Mouse (Mus musculus): ENCODE measurements around the gene Arf6. TPM values are rescaled to one million over a fixed set of nuclear protein-coding genes. Genes with fewer than 3 reads are reported as not detected.
"Not testable (repeated sequence)": the region's sequence is repeated elsewhere in the genome, so short reads cannot be mapped to it uniquely, and the experiment has no call there.

Arf6 gene
- 45.6 and 50.3 TPM in 2 replicates for polyA plus RNA-seq (2016; fragmentation: Nextera tagmentation; extraction: Ambion mirVana)

DNA sequence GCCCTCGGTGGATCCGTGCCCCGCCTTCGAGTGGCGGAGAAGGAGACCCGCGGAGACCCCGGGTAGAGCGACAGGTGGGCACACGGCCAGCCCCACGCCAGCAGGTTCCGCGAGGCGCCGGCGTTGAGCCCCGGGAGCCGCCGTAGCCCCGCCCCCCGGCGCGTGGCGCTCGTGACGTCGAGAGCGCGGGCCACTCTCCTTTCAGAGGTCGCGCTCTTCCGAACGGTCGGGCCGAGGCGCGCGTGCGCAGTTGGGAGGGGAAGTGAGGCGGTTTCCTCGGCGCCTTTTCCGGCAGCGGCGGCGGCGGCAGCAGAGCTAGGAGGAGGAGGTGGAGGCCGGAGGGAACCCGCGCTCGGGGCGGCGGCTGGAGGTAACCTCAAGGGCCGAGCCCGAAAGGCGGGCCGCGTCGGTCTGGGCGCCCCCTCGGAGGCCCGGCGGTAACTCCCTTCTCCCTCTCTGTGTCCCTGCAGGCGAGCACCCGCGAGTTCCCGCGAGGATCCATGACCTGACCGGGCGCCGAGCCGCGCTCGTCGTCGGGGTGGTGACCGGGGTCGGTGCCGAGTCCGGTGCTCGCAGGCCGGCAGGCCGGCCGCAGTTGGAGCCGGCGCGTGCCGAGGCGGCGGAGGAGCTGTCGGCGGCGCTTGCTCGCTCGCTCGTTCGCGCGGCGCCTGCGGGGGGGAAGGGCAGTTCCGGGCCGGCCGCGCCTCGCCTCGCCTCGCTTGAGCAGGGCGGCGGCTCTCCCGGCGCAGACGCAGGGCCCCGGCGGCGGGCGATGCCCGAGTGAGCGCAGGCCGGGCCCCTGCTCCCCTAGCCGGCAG, at the start of gene Arf6, which contains the start of gene Gm9887:
Arf6 (plus strand) TSS at position 297 of the 818 bp plus-strand sequence.
Gm9887 (minus strand) TSS at position 605 of the 818 bp plus-strand sequence.
- H3K36me3 ChIP-seq: peaks cover 33% of the 10 kb centered on the region
- peaks cover 17% of the 10 kb centered on the region for H3K4me1 ChIP-seq
- peak within 1 kb of the TSS; percentile 100 for H3K4me3 ChIP-seq
- peak within 1 kb of the TSS; percentile 97 for H3K27ac ChIP-seq
- under 1% methylated on average over 116 of the region's 121 CpGs for WGBS
- peak; percentile 99 for DNase-seq (ENCODE audit: low spot score)
- H3K27me3 ChIP-seq (ENCODE audit: low read depth, poor library complexity, severe bottlenecking): no peaks in the 10 kb centered on the region
- no peaks in the 10 kb centered on the region for H3K9me3 ChIP-seq (replicated peaks)

DNA sequence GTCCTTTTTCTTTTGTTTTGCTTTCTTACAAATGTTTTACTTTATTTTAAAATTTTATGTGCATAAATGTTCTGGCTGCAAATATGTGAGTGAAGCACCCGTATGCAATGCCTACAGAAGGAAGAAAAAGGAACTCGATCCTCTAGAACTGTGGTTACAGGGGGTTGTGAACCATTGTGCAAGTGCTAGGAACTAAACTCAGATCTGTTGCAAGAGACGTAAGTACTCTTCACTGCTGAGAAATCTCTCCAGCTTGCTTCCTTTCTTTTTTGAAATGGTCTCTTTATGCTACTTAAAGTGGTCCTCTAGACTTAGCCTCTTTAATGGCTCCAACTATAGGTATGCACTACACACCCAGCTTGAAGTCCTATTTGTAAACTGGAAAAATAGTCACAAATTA, 40.8 kb upstream of the Arf6 start:
- Histone ChIP-seq H3K4me1 (no peaks in the 10 kb centered on the region), H3K27ac (no peak overlapping the region), H3K36me3 (peaks cover 97% of the 10 kb centered on the region), H3K27me3 (ENCODE audit: low read depth, poor library complexity, severe bottlenecking) (no peaks in the 10 kb centered on the region), H3K9me3 (replicated peaks) (no peaks in the 10 kb centered on the region), H3K4me3 (no peak overlapping the region)
- 96% methylated on average over 3 of the region's 3 CpGs for WGBS
- DNase-seq (ENCODE audit: low spot score): no peak

DNA sequence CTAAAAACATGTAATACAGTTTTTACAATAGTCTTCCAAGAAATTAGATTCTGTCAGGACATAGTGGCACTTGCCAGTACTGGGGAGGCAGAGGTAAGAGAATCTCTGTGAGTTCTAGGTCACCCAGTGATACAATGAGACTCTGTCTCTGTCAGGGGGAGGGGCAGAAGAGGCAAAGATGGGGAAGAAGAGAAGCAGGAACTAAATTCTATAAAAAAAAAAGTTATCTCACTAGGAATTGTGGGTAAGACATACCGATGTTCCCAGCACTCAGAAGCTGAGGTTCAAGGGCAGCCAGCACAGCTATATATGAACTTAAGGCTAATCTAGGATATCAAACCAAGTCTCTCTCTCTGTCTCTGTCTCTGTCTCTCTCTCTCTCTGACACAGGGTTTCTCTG, 39.8 kb upstream of the Arf6 start:
- Histone ChIP-seq H3K27me3 (ENCODE audit: low read depth, poor library complexity, severe bottlenecking) (no peaks in the 10 kb centered on the region), H3K36me3 (peaks cover 97% of the 10 kb centered on the region), H3K27ac (no peak overlapping the region), H3K4me1 (no peaks in the 10 kb centered on the region), H3K9me3 (replicated peaks) (no peaks in the 10 kb centered on the region), H3K4me3 (no peak overlapping the region)
- DNase-seq (ENCODE audit: low spot score): no peak
- 91% methylated on average over 1 of the region's 1 CpGs for WGBS

DNA sequence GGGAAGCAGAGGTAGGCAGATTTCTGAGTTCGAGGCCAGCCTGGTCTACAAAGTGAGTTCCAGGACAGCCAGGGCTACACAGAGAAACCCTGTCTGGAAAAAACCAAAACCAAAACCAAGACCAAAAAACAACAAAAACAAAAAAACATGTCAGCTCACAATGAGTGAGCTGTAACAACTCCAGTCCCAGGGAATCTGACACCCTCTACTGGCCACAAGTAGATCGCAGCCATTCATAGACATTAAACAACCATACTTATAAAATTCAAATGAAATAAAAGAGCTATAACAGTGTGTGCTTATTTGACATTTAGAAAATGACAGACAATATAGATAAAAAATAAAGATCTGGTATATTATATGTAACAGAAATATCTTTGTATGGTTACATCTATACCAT, 38.4 kb upstream of the Arf6 start:
- 81% methylated on average over 2 of the region's 2 CpGs for WGBS

DNA sequence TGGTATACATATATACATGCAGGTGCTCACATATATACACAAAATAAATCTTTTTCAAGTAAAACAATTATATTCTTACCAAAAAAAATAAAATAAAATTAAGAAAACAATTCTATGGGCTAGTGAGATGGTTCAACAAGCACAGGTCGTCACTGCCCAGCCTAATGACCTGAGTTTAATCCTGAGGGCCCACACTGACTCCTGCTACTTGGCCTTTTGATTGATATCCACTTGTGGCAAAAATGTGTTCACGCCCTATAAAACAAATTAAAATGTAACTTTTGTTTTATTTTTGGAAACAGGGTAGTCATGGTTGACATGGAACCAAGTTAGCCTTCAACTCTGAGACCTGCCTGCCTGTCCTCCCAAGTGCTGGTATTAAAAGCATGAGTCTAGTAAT, 22.0 kb upstream of the Arf6 start:
- Histone ChIP-seq H3K27ac (no peak overlapping the region), H3K4me1 (no peaks in the 10 kb centered on the region), H3K36me3 (peaks cover 92% of the 10 kb centered on the region), H3K4me3 (no peak overlapping the region), H3K9me3 (replicated peaks) (no peaks in the 10 kb centered on the region), H3K27me3 (ENCODE audit: low read depth, poor library complexity, severe bottlenecking) (no peaks in the 10 kb centered on the region)
- no peak for DNase-seq (ENCODE audit: low spot score)
- 92% methylated on average over 2 of the region's 2 CpGs for WGBS

More for the DNA sequence above, 38.4 kb upstream of the Arf6 start:
- H3K27me3 ChIP-seq (ENCODE audit: low read depth, poor library complexity, severe bottlenecking): no peaks in the 10 kb centered on the region
- no peaks in the 10 kb centered on the region for H3K9me3 ChIP-seq (replicated peaks)
- no peak overlapping the region for H3K4me3 ChIP-seq
- DNase-seq (ENCODE audit: low spot score): no peak
- no peaks in the 10 kb centered on the region for H3K4me1 ChIP-seq
- H3K36me3 ChIP-seq: peaks cover 98% of the 10 kb centered on the region
- H3K27ac ChIP-seq: no peak overlapping the region

DNA sequence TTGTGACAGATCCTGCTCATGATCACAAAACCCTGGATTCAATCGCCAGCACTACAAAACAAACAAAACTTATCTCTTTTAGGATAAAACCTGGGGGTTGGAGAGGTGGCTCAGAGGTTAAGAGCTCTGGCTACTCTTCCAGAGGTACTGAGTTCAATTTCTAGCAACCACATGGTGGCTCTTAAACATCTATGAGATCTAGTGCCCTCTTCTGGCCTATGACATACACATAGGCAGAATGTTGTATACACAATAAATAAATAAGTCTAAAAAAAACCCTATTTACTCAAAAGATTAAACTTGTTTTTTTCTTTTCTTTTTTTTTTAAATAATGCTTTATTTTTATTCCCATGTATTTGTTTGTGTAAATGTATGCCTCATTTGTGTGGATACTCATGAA, 20.3 kb upstream of the Arf6 start:
- H3K4me1 ChIP-seq: no peaks in the 10 kb centered on the region
- 98% methylated on average over 1 of the region's 1 CpGs for WGBS
- H3K36me3 ChIP-seq: peaks cover 84% of the 10 kb centered on the region
- H3K4me3 ChIP-seq: no peak overlapping the region
- H3K27ac ChIP-seq: no peak overlapping the region
- H3K27me3 ChIP-seq (ENCODE audit: low read depth, poor library complexity, severe bottlenecking): no peaks in the 10 kb centered on the region
- no peak for DNase-seq (ENCODE audit: low spot score)
- no peaks in the 10 kb centered on the region for H3K9me3 ChIP-seq (replicated peaks)

DNA sequence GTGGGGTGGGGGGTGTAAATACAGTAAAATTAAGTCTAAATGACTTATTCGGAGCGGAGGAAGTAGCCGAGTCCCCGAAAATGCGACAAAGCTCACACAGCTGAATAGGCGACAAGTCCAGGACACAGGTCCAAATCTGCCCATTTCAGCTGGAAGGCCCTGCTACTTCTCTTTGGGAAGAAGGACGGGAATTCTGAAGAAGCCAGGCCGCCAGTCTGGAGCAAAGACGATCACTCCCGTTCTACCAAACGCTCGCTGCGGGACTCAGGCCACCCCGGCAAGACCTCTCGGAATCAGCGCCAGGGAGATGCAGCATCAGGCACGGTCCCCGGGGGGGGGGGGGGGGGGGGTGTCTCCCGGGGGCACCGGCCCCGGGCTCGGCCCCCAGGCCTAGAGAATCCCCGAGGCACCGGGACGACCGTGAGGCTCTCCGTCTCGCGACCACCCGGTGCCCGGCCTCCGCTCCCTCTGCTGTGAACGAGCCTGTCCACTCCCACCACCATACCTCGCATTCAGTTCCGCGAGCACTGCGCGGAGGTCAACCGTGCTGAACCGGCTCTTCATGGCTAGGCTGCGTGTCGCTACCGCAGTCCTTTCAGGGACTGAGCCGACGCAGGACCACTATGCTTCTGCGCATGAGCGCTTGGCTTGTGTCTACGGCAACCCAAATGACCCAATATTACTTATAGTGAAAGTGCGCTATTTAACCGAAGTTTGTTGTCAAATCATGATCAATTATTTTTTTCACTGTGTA, 15.2 kb upstream of the Arf6 start, which contains the start of gene Nemf:
Nemf (minus strand) TSS at position 620 of the 754 bp plus-strand sequence.
- whole genome bisulfite sequencing: under 1% methylated on average over 46 of the region's 50 CpGs
- H3K27ac ChIP-seq: peak within 1 kb of the TSS; percentile 91
- H3K4me3 ChIP-seq: peak within 1 kb of the TSS; percentile 95
- no peaks in the 10 kb centered on the region for H3K9me3 ChIP-seq (replicated peaks)
- no peaks in the 10 kb centered on the region for H3K4me1 ChIP-seq
- peaks cover 37% of the 10 kb centered on the region for H3K36me3 ChIP-seq
- no peaks in the 10 kb centered on the region for H3K27me3 ChIP-seq (ENCODE audit: low read depth, poor library complexity, severe bottlenecking)
- peak; percentile 77 for DNase-seq (ENCODE audit: low spot score)

DNA sequence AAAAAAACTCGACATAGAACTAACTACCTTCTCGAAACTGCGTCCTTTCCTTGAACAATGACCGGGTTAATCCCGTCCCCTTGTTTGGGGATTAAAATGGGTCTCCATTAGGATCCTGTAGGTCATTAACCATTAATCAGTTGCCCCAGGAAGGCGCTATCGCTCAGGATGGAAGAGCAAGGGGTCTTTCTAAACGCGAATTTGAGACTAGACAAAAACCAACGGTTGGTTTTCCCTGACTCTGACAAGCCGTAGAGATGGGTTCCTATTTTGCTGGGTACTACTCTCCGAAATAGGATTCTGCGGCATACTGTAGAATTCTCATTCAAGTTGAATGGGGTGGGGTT, 14.7 kb upstream of the Arf6 start:
- Histone ChIP-seq H3K36me3 (peaks cover 32% of the 10 kb centered on the region), H3K27ac (peak overlapping the region; percentile 91), H3K4me1 (peaks cover 4% of the 10 kb centered on the region), H3K4me3 (peak overlapping the region; percentile 95), H3K27me3 (ENCODE audit: low read depth, poor library complexity, severe bottlenecking) (no peaks in the 10 kb centered on the region), H3K9me3 (replicated peaks) (no peaks in the 10 kb centered on the region)
- WGBS: 8% methylated on average over 13 of the region's 13 CpGs
- DNase-seq (ENCODE audit: low spot score): no peak

DNA sequence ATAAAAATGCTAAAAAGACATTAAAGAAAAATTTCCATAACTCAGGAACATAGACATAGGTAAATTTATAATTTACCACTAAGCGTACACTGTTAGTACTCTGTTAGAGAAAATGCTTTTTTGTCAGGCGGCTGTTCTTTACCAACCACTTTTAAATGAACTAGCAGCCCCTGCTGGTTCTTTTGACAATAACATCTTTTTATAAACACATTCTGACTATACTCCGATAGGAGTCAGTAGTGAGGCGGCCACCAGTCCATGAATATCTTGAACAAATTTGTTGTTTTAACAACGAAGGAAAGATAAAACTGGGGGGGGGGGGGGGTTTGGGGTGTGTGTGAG, 11.3 kb upstream of the Arf6 start:
- peak overlapping the region; percentile 13; the same call in 1 of the 2 replicates for H3K4me3 ChIP-seq
- peaks cover 16% of the 10 kb centered on the region for H3K4me1 ChIP-seq
- no peak overlapping the region for H3K27ac ChIP-seq
- DNase-seq (ENCODE audit: low spot score): no peak
- 21% methylated on average over 5 of the region's 5 CpGs for WGBS
- H3K9me3 ChIP-seq (replicated peaks): no peaks in the 10 kb centered on the region
- no peaks in the 10 kb centered on the region for H3K36me3 ChIP-seq
- no peaks in the 10 kb centered on the region for H3K27me3 ChIP-seq (ENCODE audit: low read depth, poor library complexity, severe bottlenecking)

DNA sequence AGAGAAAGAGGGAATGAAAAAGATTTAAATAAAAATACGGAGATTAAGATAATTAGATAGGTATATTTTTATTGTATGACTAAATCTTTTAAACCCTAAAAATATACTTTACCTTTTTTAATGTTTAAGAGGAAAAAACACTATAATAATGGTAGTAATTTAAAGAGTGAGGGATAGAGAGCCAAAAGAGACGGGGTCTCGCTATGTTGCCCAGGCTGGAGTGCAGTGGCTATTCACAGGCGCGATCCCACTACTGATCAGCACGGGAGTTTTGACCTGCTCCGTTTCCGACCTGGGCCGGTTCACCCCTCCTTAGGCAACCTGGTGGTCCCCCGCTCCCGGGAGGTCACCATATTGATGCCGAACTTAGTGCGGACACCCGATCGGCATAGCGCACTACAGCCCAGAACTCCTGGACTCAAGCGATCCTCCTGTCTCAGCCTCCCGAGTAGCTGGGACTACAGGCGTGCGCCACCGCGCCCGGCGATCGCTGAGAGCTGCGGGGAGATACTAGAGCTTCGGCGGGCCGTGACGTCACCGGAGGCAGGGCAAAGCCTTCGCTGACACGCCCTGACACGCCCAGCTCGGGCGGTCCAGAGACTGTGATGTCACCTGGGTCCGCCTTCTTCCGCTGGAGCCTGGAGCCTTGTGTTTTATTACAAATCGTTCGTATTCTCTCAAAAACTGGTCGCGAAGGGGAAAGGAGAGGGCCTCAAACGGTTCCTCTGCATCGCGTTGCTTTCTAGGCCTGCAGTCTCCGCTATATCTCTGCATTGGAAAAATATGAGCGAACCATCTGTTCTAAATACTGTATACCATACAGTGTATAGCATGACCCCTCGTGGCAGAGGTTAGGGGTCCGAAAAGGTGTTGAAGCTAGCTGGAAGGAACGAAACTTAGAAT, 10.7 kb upstream of the Arf6 start:
- under 1% methylated on average over 42 of the region's 50 CpGs for WGBS
- H3K27me3 ChIP-seq (ENCODE audit: low read depth, poor library complexity, severe bottlenecking); H3K36me3 ChIP-seq; H3K9me3 ChIP-seq (replicated peaks): not testable (repeated sequence)
- DNase-seq (ENCODE audit: low spot score): peak; percentile 100
- H3K4me1 ChIP-seq: peaks cover 16% of the 10 kb centered on the region
- peak overlapping the region; percentile 88 for H3K27ac ChIP-seq
- H3K4me3 ChIP-seq: peak overlapping the region; percentile 58

DNA sequence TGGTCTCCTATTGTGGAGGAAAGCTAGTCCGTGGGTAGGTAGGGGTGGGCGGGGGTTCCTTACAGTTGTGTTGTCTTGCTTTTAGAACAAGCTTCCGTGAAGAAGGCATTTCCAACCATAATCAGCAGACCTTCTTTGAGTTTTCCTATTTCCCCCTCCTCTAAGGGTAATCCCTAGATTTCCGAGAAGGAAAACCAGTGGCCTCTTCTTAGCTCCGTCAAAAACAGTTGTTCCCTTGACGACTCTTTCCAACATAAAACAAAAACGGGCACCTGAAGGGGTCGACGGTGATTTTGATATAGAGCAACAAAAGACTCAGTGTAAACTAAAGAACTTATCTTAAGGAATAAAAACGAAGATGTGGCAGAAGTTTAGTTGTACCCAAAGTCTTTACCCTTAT, 10.0 kb upstream of the Arf6 start:
- Histone ChIP-seq H3K4me1 (peaks cover 16% of the 10 kb centered on the region), H3K4me3 (peak overlapping the region; percentile 58), H3K36me3 (no peaks in the 10 kb centered on the region), H3K27ac (peak overlapping the region; percentile 88), H3K27me3 (ENCODE audit: low read depth, poor library complexity, severe bottlenecking) (no peaks in the 10 kb centered on the region), H3K9me3 (replicated peaks) (no peaks in the 10 kb centered on the region)
- 6% methylated on average over 10 of the region's 10 CpGs for WGBS
- DNase-seq (ENCODE audit: low spot score): no peak

DNA sequence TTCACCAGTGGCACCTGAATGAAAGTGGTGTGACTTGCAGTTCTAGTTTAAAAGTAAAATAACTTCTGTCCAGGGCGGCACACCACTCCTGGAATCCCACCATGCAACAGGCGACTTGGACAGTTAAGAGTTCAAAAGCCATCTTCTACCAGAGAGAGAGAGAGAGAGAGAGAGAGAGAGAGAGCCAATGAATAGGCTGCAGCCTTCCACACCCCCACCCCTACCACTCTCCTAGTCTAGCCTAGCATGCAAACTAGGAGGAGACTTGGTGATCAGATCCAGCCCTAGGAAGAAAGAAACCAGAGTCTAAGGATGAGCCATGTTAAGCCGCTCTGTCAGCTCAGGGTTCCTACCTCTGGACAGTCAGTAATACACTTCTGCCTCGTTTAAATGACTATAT, 9.6 kb upstream of the Arf6 start:
- H3K27ac ChIP-seq: peak overlapping the region; percentile 88
- WGBS: 42% methylated on average over 4 of the region's 4 CpGs
- H3K9me3 ChIP-seq (replicated peaks): no peaks in the 10 kb centered on the region
- H3K4me1 ChIP-seq: peaks cover 16% of the 10 kb centered on the region
- peak overlapping the region; percentile 58 for H3K4me3 ChIP-seq
- no peak for DNase-seq (ENCODE audit: low spot score)
- H3K36me3 ChIP-seq: no peaks in the 10 kb centered on the region
- H3K27me3 ChIP-seq (ENCODE audit: low read depth, poor library complexity, severe bottlenecking): no peaks in the 10 kb centered on the region
